Mouse (Mus musculus): ENCODE measurements at regions not wholly inside any gene's neighbourhood (a gene's known extent, or its start where the extent isn't known, plus 50 kb on each side); places are given as distances from the start of the nearest gene placed in this dataset.

- no peak for TF ChIP-seq POLR2A (IDR thresholded peaks at IDR 0.05; ENCODE audit: extremely low read depth, insufficient read depth, low read length)
- no peak for TF ChIP-seq CTCF (IDR thresholded peaks at IDR 0.05; ENCODE audit: low read depth, low read length)
Measured at GRCm38 (mm10) chr12:107779306-107780057, 223.9 kb downstream of the Bcl11b start.
